Mouse (Mus musculus): ENCODE measurements around the gene Larp4.

Larp4 gene

DNA sequence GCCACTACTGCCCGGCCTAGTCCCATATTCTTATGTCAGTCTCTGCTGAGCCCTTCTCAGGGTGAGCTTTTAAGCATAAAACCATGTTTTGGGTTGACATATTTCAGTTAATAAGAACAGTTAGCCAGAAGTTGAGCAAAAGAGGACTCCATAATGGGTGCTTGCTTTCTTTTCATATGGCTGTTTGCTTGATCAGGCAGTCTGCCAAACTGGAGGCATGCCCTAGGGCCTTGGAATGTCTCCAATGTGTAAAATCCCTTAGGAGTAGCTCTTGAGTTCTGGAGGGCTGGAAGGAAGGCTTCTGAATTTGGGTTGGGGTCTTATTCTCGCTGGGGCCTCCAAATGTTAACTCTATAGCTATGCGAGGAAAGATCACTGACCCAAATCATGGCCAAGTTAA is 62.7 kb downstream of the Larp4 start:
- Histone ChIP-seq H3K27me3 (ENCODE audit: control insufficient read depth, insufficient read depth, low read length, poor library complexity, severe bottlenecking) (no peaks in the 10 kb centered on the region), H3K36me3 (ENCODE audit: control insufficient read depth, insufficient read depth, low read length, poor library complexity, severe bottlenecking) (no peaks in the 10 kb centered on the region)
- no peak for DNase-seq (ENCODE audit: low read depth, low spot score)

DNA sequence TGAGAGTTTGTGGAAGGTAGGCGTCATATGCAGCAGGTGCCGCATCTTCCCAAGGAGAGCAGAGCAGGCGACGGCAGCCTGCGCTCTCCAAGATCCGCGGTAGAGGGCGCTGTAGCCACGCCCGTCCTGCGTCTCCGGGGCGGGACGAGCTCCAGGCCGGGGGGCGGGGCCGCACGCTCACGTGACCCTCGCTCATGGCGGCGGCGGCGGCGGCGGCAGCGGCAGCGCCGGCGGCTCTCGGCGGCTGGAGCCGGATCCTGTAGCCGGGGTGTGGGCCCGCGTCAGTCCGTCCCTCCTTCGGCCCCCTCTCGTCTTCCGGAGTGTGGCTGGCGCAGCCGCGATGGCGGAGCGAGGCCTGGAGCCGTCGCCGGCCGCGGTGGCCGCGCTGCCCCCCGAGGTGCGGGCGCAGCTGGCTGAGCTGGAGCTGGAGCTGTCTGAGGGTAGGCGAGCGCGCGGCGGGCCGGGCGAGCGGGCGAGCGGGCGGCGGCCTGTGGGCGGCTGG is 68.7 kb downstream of the Larp4 start, which contains the start of gene Dip2b:
Dip2b (plus strand) TSS at position 195 of the 502 bp plus-strand sequence.
- Histone ChIP-seq H3K27me3 (ENCODE audit: control insufficient read depth, insufficient read depth, low read length, poor library complexity, severe bottlenecking) (no peaks in the 10 kb centered on the region), H3K36me3 (ENCODE audit: control insufficient read depth, insufficient read depth, low read length, poor library complexity, severe bottlenecking) (no peaks in the 10 kb centered on the region)
- DNase-seq (ENCODE audit: low read depth, low spot score): peak; percentile 97

DNA sequence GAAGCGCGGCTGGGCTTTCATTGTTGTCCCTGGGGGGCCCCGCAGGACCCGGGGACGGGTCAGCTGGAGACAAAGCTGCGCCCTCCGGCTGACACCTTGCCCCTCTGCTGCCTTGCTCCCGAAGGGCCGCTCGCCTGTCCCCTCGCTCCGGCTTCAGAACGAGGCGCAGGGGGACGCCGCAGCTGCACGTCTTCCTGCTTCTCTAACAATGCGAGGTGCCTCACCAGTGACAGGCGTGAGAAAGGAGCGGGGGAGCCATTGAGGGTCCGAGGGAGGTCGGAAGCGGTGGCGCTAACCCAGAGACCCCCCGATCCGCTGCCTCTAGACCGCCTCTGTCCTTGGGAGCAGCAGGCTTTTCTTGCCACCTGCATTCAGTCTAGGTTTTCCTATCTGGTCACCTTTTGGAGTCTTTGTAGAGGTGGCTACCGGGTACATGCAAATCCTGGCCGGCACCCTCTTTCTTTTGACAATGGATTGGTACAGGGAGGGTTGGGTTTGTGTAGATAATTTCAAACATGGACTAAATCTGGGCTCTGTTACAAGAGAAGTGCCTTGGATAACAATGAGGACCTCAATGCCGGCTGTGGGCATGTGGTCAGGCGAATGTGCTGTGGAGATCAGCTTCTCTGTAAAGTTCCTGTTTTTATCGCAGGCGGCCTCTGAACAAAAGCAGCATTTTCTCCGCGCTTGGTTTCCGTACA is 69.3 kb downstream of the Larp4 start:
- Histone ChIP-seq H3K27me3 (ENCODE audit: control insufficient read depth, insufficient read depth, low read length, poor library complexity, severe bottlenecking) (no peaks in the 10 kb centered on the region), H3K36me3 (ENCODE audit: control insufficient read depth, insufficient read depth, low read length, poor library complexity, severe bottlenecking) (no peaks in the 10 kb centered on the region)
- peak; percentile 68 for DNase-seq (ENCODE audit: low read depth, low spot score)

DNA sequence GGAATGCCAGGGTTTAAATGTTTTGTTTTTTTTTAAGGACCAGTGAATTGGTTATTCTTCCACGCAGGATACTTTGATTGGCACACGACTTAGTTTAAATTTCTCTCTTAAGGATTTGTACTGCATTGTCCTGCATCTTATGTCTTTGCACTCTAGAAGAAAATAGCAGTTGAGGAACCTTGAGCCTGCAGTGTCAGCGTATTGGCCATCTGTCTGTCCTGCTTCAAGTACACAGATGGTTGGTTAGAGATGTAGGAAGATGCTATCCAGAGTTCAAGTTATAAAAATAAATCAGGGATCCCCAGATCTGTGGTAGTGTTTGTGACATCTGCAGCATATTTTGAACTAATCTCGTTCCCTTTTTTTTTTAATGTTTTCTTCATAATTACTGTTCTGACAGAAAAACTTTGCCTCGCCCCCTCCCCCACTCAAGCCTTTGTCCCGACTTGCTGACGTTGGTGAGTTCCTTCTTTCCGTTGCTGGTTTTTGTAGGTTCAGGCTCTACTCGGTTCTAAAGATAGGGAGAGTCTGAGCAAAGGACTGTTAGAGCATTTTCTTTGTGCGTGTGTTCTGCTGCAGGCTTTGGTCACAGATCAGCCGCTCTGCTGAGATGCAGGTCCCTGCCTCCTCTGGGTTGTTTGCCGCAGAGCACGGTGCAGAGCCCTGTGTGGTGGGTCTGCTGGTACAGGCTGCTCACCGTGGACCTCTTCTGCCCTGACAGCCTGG is 70.8 kb downstream of the Larp4 start:
- Histone ChIP-seq H3K27me3 (ENCODE audit: control insufficient read depth, insufficient read depth, low read length, poor library complexity, severe bottlenecking) (no peaks in the 10 kb centered on the region), H3K36me3 (ENCODE audit: control insufficient read depth, insufficient read depth, low read length, poor library complexity, severe bottlenecking) (peaks cover 1% of the 10 kb centered on the region; the same call in 1 of the 2 replicates)
- peak; percentile 43 for DNase-seq (ENCODE audit: low read depth, low spot score)

DNA sequence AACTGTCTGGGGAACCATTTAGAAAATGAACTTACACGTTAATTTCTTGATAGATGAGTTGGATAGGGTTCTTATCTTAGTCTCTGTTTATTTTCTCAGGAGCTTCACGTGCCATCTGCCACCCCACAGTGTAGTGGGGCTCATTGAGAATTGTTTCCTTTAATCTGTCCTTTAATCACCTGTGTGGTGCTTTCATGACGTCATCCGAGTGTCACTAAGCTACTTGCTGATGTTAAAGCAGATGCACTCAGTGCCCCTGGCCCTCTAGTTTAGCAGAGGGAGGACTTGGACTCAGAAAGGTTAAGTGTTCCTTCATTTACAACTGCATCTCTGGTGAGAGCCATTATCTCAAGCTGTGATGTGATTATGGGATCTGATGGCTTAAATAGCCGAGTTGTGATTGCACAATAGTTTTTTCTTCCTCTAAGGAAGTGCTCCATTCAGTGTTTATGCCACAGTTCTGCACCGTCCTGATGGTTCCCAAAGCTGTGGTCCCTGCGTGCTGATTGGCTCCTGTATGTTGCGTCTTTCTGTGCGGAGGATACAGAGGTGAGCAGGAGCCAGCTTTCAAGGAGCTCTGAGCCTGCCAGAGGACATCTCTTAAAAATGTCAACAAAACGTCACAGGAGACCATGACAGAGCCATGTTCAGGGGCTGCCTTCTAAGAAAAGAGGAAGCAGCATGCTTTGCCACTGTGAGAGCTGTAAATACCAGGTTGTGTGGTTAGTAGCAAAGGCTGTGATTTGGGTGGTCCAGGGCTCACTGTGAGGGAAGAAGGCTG is 71.6 kb downstream of the Larp4 start:
- peak; percentile 74 for DNase-seq (ENCODE audit: low read depth, low spot score)
- Histone ChIP-seq H3K27me3 (ENCODE audit: control insufficient read depth, insufficient read depth, low read length, poor library complexity, severe bottlenecking) (no peaks in the 10 kb centered on the region), H3K36me3 (ENCODE audit: control insufficient read depth, insufficient read depth, low read length, poor library complexity, severe bottlenecking) (peaks cover 1% of the 10 kb centered on the region; the same call in 1 of the 2 replicates)

DNA sequence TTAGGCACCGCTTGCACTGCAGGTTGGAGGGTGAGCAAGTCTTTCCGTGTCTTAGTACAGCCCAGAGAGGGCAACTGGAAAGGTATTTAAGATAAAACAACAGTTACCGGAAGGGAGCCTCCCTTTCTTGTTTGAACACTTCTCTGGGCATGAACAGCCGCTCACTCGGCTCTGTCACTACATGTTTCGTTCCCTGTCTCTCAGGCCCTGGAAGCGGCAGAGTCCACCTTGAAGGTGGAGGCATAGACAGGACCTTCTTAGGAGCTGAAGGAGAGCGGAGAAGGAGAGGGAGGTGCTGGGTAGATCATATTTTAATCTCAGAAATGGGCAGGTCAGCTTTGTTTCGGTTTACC is 72.2 kb downstream of the Larp4 start:
- Histone ChIP-seq H3K36me3 (ENCODE audit: control insufficient read depth, insufficient read depth, low read length, poor library complexity, severe bottlenecking) (peaks cover 1% of the 10 kb centered on the region; the same call in 1 of the 2 replicates), H3K27me3 (ENCODE audit: control insufficient read depth, insufficient read depth, low read length, poor library complexity, severe bottlenecking) (no peaks in the 10 kb centered on the region)
- no peak for DNase-seq (ENCODE audit: low read depth, low spot score)

DNA sequence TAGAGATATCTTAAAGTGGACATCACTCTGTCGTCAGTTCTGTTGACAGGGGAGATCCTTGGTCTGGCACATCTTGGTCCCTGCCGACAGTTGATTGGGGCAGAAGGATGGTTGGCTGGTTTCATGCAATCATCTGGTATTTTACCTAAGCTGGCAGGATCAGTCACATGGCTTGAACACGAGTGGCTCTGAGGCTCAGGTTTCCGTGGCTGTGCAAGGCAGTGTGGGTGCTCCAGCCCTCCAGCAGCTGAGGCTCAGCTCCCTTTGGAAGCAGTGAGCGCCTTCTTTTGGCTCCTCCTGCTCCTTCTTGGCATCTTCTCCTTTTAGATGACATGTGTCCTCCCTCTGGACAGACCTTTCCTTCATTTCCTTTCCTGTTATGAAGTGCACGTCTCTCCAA is 75.7 kb downstream of the Larp4 start:
- DNase-seq (ENCODE audit: low read depth, low spot score): no peak
- H3K27me3 ChIP-seq (ENCODE audit: control insufficient read depth, insufficient read depth, low read length, poor library complexity, severe bottlenecking): no peaks in the 10 kb centered on the region
- peaks cover 1% of the 10 kb centered on the region; the same call in 1 of the 2 replicates for H3K36me3 ChIP-seq (ENCODE audit: control insufficient read depth, insufficient read depth, low read length, poor library complexity, severe bottlenecking)

DNA sequence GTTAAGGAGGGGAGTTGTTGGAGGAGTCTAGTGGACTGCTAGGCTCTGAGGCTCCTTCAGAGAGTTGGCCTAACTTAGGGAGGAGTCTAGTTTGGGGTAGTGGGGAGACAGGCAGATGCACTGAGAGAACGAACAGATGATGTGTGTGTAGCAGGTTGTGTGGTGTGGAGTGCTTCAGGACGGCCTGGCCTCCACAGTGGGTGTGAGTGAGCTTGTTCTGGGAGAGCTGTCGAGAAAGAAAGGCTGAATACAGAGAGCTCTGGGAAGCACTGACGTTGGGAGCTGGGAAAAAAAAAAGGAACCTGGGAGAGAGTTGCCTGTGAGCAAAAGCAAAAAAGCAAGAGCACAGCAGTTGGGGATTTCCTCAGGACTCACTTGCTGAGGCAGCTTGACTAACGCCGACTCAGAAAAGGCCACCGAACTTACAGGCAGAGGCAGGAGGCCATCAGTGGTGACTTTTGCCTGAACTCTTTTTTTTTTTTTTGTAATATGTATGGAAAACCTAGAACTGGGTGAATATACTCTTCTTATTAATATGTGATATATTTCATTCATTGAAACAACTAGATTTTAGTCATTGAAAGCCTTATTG is 79.7 kb downstream of the Larp4 start:
- Histone ChIP-seq H3K27me3 (ENCODE audit: control insufficient read depth, insufficient read depth, low read length, poor library complexity, severe bottlenecking) (no peaks in the 10 kb centered on the region), H3K36me3 (ENCODE audit: control insufficient read depth, insufficient read depth, low read length, poor library complexity, severe bottlenecking) (peaks cover 1% of the 10 kb centered on the region)
- no peak for DNase-seq (ENCODE audit: low read depth, low spot score)

DNA sequence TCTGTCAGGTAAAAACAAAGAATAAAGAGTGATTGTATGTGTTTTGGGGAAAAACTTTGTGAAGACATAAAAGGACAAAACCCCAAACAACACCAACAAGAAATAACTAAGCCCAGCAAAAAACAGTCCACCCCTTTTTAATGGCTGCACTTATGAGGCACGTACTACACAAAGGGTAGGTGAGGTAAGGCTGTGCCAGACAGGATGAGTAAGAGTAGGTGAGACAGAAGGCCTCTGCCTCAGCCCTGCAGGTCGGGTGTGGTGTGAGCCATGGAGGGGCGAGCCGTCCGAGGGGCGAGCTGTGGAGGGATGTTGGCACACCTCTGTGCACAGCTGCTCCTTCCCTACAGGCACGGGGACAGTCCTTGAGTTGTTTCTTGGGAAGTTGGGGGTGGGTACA is 81.1 kb downstream of the Larp4 start:
- DNase-seq (ENCODE audit: low read depth, low spot score): no peak
- H3K27me3 ChIP-seq (ENCODE audit: control insufficient read depth, insufficient read depth, low read length, poor library complexity, severe bottlenecking): no peaks in the 10 kb centered on the region
- no peaks in the 10 kb centered on the region; the same call in 1 of the 2 replicates for H3K36me3 ChIP-seq (ENCODE audit: control insufficient read depth, insufficient read depth, low read length, poor library complexity, severe bottlenecking)

DNA sequence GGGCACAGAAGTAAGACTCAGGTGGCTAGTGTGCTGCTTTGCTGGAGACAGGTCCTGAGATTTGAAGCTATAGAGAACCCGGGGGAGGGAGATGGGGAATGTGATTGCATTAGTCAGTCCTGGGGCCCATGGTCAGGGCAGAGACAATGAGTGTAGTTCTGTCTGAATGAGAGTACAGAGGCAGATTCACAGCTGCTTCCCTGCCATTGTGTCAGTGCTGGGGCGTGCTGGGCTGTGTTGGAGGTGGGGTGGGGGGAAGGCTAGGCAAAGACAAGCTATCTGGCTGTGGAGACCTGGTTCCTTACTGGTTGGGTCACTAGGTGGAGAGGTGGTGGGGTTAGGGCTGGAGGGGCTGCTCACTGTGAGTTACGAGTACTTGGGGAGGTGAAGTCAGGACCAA is 82.9 kb downstream of the Larp4 start:
- no peaks in the 10 kb centered on the region; the same call in 1 of the 2 replicates for H3K36me3 ChIP-seq (ENCODE audit: control insufficient read depth, insufficient read depth, low read length, poor library complexity, severe bottlenecking)
- DNase-seq (ENCODE audit: low read depth, low spot score): no peak
- no peaks in the 10 kb centered on the region for H3K27me3 ChIP-seq (ENCODE audit: control insufficient read depth, insufficient read depth, low read length, poor library complexity, severe bottlenecking)

DNA sequence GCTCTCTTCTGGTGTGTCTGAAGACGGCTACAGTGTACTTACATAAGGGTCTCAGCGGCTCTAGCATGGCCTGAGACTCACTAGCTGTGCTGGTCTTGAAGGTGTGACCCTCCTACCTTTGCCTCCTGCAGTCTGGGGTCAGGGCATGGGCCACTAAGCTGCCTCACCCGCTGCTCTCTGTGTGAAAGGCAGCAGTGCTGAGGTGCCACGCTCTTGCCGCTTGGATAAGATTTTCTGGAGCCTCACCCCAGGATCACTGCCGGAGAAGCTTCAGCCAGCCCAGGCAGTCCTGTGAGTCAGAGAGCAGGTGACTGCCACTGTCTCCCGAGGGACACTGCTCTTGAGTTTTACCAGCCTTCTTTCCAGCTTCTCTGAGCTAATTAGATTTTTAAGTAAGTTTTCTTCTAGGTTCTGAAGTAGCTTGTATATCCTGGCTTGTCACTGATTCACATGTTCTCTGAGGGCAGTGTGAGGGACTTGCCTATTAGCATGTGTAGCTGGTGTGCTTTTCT is 86.6 kb downstream of the Larp4 start:
- H3K27me3 ChIP-seq (ENCODE audit: control insufficient read depth, insufficient read depth, low read length, poor library complexity, severe bottlenecking): no peaks in the 10 kb centered on the region
- H3K36me3 ChIP-seq (ENCODE audit: control insufficient read depth, insufficient read depth, low read length, poor library complexity, severe bottlenecking): no peaks in the 10 kb centered on the region; the same call in 1 of the 2 replicates
- DNase-seq (ENCODE audit: low read depth, low spot score): peak; percentile 57

DNA sequence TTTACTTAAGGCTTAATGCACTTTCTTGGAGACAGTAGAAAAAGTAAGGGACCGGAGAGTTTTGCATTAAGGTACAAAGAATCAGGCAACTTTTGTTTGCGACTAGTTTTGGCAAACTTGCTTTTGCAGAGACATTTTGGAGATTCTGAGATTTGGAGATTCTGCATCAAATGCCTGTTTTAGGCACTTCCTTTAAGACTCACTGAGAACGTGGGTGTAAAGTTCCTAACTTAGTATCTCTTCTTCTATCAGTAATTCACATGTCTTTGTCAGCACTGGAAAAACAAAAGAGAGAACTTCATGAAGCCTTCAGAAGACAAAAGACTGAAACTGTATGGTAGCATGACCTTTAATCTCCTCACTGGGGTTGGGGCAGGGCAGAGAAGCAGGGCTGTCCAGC is 87.8 kb downstream of the Larp4 start:
- DNase-seq (ENCODE audit: low read depth, low spot score): peak; percentile 28
- Histone ChIP-seq H3K36me3 (ENCODE audit: control insufficient read depth, insufficient read depth, low read length, poor library complexity, severe bottlenecking) (no peaks in the 10 kb centered on the region; the same call in 1 of the 2 replicates), H3K27me3 (ENCODE audit: control insufficient read depth, insufficient read depth, low read length, poor library complexity, severe bottlenecking) (no peaks in the 10 kb centered on the region)

DNA sequence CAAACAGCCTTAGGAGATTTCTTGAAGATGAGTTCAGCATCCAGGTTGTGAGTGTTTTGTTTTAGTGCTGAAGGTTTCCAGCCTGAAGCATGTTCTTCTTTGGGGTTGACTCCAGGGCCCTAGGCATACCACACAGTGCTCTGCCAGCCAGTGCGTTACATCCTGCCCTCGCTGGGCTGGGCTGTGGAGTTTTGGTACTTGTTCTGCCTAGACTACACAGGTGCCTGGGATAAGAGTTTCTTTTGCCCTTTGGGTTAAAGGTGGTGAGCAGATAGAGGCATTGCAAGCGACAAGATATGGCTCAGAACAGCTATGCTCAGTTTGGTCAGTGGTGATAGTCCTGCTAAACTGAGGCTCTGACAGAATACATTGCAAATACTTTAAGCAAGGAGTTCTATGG is 88.3 kb downstream of the Larp4 start:
- no peaks in the 10 kb centered on the region; the same call in 1 of the 2 replicates for H3K36me3 ChIP-seq (ENCODE audit: control insufficient read depth, insufficient read depth, low read length, poor library complexity, severe bottlenecking)
- no peaks in the 10 kb centered on the region for H3K27me3 ChIP-seq (ENCODE audit: control insufficient read depth, insufficient read depth, low read length, poor library complexity, severe bottlenecking)
- peak; percentile 60 for DNase-seq (ENCODE audit: low read depth, low spot score)

DNA sequence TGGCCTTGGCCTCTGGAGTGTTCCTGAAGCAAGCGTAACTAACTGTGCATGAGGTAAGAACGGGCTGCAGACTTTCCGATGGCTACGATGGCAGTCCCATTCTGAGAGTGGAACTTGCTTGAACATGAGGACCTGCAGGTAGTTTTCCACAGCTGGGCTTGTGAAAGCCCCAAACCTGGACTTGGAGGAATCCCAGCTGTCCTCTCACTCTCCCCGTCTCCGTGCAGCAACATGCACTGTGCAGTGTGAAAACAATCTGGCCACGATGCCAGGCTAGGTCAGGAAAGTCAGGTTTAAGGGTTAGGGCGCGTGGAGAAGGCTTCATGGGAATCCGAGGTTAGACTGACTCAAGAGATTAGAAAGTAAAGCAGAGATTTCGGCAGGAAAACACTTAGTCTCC is 89.0 kb downstream of the Larp4 start:
- no peak for DNase-seq (ENCODE audit: low read depth, low spot score)

More for the DNA sequence above, 89.0 kb downstream of the Larp4 start:
- no peaks in the 10 kb centered on the region; the same call in 1 of the 2 replicates for H3K36me3 ChIP-seq (ENCODE audit: control insufficient read depth, insufficient read depth, low read length, poor library complexity, severe bottlenecking)
- H3K27me3 ChIP-seq (ENCODE audit: control insufficient read depth, insufficient read depth, low read length, poor library complexity, severe bottlenecking): no peaks in the 10 kb centered on the region

All from splenic B cell, adult 2 months (primary cell).